Mouse (Mus musculus) retina, postnatal 1 day (tissue): ENCODE results near the gene Gnaz.
A peak's percentile ranks its signal among the peaks of the same experiment; 100 is the strongest.

Experiments used
- DNase-seq: peaks from one replicate; pipeline ENCODE4 v3.0.0-alpha.2; 2012

Gnaz gene

GRCm38 (mm10) chr10:74966850-74967451, at the start of gene Gnaz:
TSS of gene Gnaz (plus strand) at chr10:74967177.
- DNase-seq: peak; percentile 99

- DNase-seq: no peak
Observed at GRCm38 (mm10) chr10:74919277-74919676, 47.7 kb upstream of the Gnaz start.

GRCm38 (mm10) chr10:74920853-74921567, 46.0 kb upstream of the Gnaz start:
- DNase-seq: peak; percentile 86

- DNase-seq: no peak
Observed at GRCm38 (mm10) chr10:74921614-74922013, 45.4 kb upstream of the Gnaz start.

- peak; percentile 77 for DNase-seq
Observed at GRCm38 (mm10) chr10:74922763-74923162, 44.2 kb upstream of the Gnaz start.

GRCm38 (mm10) chr10:74924274-74924673, 42.7 kb upstream of the Gnaz start:
- no peak for DNase-seq

- DNase-seq: peak; percentile 67
Observed at GRCm38 (mm10) chr10:74925324-74925723, 41.7 kb upstream of the Gnaz start.

GRCm38 (mm10) chr10:74928276-74928675, 38.7 kb upstream of the Gnaz start:
- DNase-seq: no peak

GRCm38 (mm10) chr10:74929578-74929977, 37.4 kb upstream of the Gnaz start:
- no peak for DNase-seq

- no peak for DNase-seq
Observed at GRCm38 (mm10) chr10:74930541-74930940, 36.4 kb upstream of the Gnaz start.

GRCm38 (mm10) chr10:74931631-74932030, 35.3 kb upstream of the Gnaz start:
- DNase-seq: no peak

- DNase-seq: no peak
Observed at GRCm38 (mm10) chr10:74932487-74932886, 34.5 kb upstream of the Gnaz start.

GRCm38 (mm10) chr10:74933548-74934190, 33.3 kb upstream of the Gnaz start:
- DNase-seq: no peak

GRCm38 (mm10) chr10:74934521-74934920, 32.5 kb upstream of the Gnaz start:
- no peak for DNase-seq

GRCm38 (mm10) chr10:74935016-74935415, 32.0 kb upstream of the Gnaz start:
- DNase-seq: peak; percentile 60

- DNase-seq: peak; percentile 72
Observed at GRCm38 (mm10) chr10:74937003-74937790, 29.8 kb upstream of the Gnaz start.

- no peak for DNase-seq
Observed at GRCm38 (mm10) chr10:74938410-74938809, 28.6 kb upstream of the Gnaz start.

GRCm38 (mm10) chr10:74939300-74939699, 27.7 kb upstream of the Gnaz start:
- DNase-seq: peak; percentile 62

GRCm38 (mm10) chr10:74940795-74941194, 26.2 kb upstream of the Gnaz start:
- no peak for DNase-seq

- no peak for DNase-seq
Observed at GRCm38 (mm10) chr10:74952830-74953443, 14.0 kb upstream of the Gnaz start.

GRCm38 (mm10) chr10:74964380-74964779, 2.6 kb upstream of the Gnaz start:
- DNase-seq: no peak

GRCm38 (mm10) chr10:74967651-74968267, 782 bp downstream of the Gnaz start:
- DNase-seq: peak; percentile 35
